Mouse (Mus musculus): ENCODE data around the gene Cirbp.
A peak's percentile ranks its signal among the peaks of the same experiment; 100 is the strongest.
"Not testable (repeated sequence)": the region's sequence is repeated elsewhere in the genome, so short reads cannot be mapped to it uniquely, and the experiment has no call there.

Gene Cirbp

DNA sequence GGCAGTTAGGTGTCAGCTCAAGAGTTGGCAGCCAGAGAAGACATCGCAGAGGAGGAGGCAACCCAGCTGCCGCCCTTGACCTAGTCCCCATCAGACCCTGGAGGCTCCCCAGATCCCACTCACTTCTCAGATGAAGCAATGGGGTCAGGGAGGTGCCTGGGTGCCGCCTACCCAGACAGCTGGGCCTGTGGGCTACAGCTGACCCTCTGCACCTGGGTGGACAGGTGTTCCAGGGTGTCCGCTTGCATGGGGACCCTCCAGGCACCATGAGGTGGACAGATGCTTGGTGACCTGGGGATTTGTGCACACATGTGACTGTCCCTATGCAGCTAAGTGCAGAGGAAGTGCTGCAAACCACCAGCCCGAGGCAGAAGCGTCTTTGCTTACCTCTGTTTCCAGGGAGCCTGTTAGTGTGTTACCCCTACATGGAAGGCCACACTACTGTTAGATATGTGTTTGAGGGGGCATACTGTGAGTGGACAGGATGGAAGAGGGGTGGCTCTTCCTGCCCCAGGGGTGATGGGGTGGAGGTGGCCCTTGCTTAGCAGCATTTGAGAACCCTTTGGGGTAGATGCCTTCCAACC, 3.0 kb upstream of the Cirbp start:
- no peak for DNase-seq (ENCODE audit: low read depth, low spot score)

DNA sequence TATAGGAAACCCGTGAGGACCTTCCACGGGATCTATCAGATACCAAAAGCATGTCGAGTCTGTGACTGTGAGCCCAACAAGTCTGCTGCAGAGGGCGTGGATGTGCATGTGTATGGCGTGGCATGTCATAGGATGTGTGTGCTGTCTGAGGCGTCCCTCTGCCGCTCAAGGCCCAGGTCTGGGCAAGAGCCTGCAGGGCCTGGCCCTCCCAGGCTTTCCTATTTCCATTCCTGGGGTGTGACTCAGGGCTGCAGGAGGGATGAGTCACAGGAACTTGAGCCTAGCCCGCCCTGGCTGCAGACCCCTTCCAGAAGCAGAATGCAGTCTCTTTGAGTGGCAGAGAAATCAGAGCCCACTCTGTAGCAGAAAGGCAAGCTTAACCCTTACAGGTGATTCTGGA, 2.1 kb upstream of the Cirbp start:
- DNase-seq (ENCODE audit: low read depth, low spot score), result no peak

DNA sequence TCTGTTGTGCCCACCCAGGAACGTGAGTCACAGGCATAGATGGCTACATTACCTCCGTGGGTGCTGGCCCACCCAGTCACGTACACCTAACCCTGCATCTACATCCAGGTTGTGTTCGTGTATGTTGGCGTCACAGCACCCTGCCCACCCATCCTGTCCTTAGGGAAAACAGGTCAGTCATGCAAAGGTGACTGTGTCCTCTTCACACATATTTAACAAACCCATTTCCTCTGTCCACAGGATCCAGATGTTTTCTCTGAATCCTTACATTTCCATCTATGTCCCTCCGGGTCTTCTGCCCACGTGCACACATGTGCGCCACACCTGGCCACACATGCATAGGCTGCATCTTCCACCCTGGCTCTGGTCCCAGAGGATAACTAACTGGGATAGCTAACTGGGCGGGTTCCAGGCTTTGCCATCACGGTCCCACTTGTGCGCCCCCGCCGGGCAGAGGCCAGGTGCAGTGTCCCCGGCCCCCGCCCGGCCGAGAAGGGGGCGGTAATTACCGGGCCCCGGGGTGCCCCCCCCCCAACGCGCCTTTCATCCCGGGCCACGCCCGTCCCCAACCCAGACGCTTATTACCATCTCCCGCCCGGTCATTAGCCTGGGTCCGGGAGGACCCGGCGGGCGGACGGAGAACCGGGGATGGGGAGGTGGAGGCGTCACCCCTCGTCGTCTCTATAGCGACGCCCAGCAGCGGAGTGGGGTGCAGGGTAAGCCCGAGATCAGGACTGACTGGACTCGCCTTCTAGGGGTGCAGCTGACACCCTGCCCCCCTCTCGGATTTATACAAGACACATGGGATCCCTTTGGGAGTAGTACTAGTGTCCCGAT, 1.4 kb upstream of the Cirbp start:
- DNase-seq (ENCODE audit: low read depth, low spot score), result no peak

DNA sequence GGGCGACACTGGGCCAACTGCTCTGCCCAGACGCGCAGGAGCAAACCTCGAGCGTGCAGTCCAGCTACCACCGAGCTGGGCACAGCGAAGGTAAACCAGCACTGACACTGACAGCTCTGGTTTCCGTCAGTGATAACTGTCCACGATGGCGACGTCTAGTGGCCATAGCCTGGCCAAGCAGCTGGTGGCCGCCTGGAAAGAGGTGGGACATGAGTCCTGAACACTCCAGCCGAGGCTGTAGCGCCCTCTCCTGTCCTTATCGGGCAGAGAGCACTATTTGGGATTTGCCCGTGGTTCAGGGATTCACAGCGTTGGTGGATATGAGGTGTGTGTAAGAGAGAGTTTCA, 814 bp upstream of the Cirbp start:
- peak; percentile 90 for DNase-seq (ENCODE audit: low read depth, low spot score)

DNA sequence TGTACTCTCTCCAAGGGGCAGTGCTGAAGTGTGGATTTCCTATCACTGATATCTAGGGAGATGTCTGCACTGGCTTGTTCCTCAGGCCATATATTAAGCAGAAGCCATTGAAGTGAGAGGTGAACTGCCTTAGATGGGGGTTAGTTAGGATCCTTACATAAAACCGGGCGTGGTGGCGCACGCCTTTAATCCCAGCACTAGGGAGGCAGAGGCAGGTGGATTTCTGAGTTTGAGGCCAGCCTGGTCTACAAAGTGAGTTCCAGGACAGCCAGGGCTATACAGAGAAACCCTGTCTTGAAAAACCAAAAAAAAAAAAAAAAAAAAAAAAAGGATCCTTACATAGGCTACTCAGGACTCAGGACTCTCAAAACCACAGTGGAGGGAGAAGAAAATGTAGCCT, 351 bp downstream of the Cirbp start:
- not testable (repeated sequence) for DNase-seq (ENCODE audit: low read depth, low spot score)

GRCm38 (mm10) chr10:80167460-80168037, 1.8 kb downstream of the Cirbp start:
- DNase-seq (ENCODE audit: low read depth, low spot score), result peak; percentile 99

DNA sequence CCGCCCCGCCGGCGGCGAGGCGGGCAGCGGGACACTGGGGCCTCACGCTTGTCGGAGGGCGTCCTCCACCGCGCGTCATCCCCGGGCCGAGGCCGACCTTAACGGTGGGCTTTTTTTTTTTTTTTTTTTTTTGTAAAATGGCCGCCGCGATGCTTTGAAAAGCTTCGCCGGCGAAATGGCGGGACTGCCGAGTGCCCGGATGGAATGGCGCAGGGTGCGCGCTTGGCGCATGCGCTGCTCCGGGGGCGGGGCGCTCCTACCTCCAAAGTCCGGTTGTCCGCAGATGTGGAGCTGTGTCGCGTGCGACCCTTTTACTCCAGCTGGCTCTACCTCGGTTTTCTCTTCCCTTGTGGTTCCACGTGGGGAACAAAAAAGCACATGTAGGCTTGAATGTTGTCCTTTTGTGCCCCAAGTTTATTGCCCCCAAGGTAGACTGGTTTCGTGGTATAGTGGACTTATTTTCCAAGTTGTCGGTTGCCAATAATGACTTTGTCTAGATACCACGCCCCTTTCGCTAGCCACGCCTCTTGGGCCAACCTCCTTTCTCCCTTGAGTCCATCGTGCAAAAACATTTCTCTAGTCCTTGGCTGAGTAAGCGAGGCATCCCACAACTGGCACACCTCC, 2.4 kb downstream of the Cirbp start:
- peak; percentile 90 for DNase-seq (ENCODE audit: low read depth, low spot score)

GRCm38 (mm10) chr10:80169070-80169469, 3.3 kb downstream of the Cirbp start:
- DNase-seq (ENCODE audit: low read depth, low spot score), result no peak

DNA sequence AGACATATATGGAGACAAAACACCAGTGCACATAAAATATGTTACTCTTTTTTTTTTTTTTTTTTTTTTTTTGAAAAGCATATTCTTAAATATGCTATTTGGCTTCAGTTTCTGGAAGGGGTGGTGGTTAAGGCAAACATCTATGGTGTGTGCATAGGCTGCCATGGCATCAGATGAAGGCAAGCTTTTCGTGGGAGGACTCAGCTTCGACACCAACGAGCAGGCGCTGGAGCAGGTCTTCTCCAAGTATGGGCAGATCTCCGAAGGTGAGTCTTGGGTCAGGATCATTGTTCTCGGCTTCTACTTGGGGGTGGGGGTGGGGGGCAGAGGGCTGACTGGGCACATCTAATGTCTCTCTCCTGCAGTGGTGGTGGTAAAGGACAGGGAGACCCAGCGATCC, 3.9 kb downstream of the Cirbp start:
- no peak for DNase-seq (ENCODE audit: low read depth, low spot score)

DNA sequence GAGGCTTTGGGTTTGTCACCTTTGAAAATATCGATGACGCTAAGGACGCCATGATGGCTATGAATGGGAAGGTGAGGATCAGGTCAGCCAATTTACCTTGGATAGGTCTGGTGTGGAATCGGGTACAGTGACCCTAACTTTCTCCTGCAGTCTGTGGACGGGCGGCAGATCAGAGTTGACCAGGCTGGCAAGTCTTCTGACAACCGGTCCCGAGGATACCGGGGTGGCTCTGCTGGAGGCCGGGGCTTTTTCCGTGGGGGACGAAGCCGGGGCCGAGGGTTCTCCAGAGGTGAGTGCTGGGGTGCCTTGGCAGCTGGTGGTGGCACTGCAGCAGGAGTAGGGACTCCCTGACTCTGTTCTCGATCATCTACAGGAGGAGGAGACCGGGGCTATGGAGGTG, 4.3 kb downstream of the Cirbp start:
- no peak for DNase-seq (ENCODE audit: low read depth, low spot score)

GRCm38 (mm10) chr10:80170601-80171021, 4.8 kb downstream of the Cirbp start:
- DNase-seq (ENCODE audit: low read depth, low spot score), result peak; percentile 17

GRCm38 (mm10) chr10:80171252-80171651, 5.5 kb downstream of the Cirbp start:
- DNase-seq (ENCODE audit: low read depth, low spot score), result no peak

GRCm38 (mm10) chr10:80171760-80172526, 6.2 kb downstream of the Cirbp start:
- peak; percentile 35 for DNase-seq (ENCODE audit: low read depth, low spot score)

- DNase-seq (ENCODE audit: low read depth, low spot score), result peak; percentile 96
Observed at GRCm38 (mm10) chr10:80172527-80173292, 6.9 kb downstream of the Cirbp start, which contains the start of gene 1600002K03Rik. Gene 1600002K03Rik (plus strand): TSS chr10:80172944.

- no peak for DNase-seq (ENCODE audit: low read depth, low spot score)
Observed at GRCm38 (mm10) chr10:80173358-80173757, 7.6 kb downstream of the Cirbp start.

DNA sequence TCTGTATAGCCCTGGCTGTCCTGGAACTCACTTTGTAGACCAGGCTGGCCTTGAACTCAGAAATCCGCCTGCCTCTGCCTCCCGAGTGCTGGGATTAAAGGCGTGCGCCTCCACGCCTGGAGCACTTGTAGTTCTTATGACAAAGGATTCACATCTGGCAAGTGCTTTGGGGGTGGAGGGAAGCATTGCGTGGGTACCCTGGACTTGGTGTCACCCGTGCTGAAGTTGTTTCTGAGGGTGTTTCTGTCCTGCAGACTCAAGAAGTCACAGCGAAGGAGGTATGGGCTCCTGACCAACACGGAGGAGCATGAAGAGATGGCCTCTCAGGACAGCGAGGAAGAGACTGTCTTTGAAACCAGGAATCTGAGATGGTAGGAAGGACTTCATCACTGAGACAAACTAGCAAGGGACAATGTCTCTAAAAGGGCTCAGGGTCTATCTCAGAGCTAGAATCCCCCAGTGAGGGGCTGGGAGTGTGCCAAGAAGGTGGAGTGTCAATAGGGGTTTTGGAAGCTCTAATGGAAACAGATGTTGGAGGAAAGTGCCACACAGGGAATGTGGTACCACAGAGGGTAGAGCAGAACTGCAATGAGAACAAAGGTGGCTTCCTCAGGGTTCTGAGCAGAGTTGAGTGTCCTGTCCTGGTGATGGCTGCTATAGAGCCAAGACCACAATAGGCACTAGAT, 8.3 kb downstream of the Cirbp start:
- DNase-seq (ENCODE audit: low read depth, low spot score), result no peak

GRCm38 (mm10) chr10:80174705-80175104, 8.9 kb downstream of the Cirbp start:
- DNase-seq (ENCODE audit: low read depth, low spot score), result peak; percentile 69

GRCm38 (mm10) chr10:80175536-80176269, 9.9 kb downstream of the Cirbp start:
- DNase-seq (ENCODE audit: low read depth, low spot score), result peak; percentile 58

- DNase-seq (ENCODE audit: low read depth, low spot score), result no peak
Observed at GRCm38 (mm10) chr10:80176270-80176834, 10.6 kb downstream of the Cirbp start.
